Mouse (Mus musculus): ENCODE results near the gene C530008M17Rik.

Gene C530008M17Rik

DNA sequence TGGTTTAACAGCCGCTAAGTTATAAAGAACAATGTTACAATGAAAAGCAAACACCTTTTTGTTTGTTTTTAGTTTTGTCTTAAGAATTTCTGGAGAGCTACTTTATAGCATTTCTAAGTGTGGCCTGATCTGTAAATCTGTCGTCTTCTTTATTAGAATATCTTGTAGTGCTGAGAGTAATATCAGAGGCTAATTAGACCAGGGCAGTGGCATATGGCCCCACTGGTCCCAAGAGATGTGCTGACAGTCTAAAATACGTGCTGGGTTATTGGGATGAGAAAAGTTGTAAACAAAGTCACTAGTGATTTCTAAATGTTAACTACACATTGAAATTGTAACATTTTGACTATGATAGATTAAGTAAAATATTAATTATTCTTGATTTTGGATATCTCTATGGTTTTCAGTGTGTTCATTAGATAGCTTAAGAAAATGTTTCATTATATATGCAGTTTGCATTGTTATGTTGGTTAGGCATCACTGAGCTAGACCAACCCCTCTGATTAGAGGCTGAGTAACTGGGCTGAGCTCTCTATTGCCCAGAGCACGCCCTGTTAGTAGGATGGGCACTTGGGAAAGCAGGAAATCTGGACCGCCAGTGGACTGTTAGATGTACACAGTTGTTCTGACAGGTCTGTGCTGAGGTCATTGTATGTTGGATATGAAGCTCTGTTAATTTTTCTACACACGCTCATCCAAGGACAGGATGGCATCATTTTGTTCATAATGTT is 9.9 kb downstream of the C530008M17Rik start:
- no peak for DNase-seq

DNA sequence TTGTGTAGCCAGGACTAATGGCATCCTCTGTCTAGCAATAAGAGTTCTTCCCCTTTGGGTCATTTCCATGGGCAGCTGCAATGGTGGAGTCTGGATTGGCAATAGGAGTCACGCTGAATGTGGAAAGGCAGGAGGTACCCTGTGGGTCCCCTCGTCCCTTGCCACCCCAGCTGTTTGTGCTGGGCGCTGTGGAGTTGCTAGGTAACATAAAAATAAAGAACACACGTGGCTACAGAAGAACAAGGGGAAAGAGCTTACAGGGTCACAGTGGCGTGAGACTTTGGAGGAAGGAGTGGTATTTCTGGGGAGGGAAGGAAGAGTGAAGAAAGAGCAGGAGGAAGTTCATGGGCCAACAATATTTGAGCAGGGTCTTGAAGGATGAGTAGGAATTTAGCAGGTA is 11.8 kb downstream of the C530008M17Rik start:
- no peak for DNase-seq

DNA sequence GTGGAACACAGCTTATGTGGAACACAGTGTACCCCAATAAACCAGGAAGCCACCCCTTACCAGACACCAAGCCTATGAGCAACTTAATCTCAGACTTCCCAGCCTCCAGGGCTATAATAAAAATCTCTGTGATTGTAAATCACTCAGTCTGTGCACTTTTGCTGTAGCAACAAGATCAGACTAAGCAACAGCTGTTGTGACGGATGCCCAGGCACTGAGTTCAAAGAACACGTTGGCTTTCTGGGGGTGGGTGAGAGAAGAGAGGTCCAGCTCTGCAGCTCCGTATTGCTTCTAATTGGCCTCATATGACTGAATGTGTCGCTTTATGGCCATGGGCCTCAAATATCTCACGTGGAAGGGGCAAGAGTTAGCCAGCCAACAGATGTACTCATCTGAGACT is 12.2 kb downstream of the C530008M17Rik start:
- no peak for DNase-seq

DNA sequence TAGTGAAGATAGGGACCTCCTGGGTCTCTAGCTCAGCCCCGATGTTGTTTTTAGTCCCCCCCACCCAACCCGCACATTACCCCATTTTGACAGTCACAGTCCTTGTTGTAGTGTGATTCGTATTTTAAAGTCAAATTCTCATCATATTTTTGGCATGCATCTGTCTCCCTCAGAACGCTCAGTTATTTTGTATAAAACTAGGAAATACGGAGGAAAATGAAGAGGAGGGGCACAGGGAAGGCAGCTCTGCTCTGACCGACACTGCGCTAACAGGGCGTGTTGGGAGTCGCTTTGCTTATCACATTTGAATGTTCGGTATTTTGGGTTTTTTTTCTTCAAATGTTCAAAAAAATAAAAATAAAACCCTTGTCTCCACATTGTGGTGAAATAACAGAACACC is 13.9 kb downstream of the C530008M17Rik start:
- DNase-seq: no peak

DNA sequence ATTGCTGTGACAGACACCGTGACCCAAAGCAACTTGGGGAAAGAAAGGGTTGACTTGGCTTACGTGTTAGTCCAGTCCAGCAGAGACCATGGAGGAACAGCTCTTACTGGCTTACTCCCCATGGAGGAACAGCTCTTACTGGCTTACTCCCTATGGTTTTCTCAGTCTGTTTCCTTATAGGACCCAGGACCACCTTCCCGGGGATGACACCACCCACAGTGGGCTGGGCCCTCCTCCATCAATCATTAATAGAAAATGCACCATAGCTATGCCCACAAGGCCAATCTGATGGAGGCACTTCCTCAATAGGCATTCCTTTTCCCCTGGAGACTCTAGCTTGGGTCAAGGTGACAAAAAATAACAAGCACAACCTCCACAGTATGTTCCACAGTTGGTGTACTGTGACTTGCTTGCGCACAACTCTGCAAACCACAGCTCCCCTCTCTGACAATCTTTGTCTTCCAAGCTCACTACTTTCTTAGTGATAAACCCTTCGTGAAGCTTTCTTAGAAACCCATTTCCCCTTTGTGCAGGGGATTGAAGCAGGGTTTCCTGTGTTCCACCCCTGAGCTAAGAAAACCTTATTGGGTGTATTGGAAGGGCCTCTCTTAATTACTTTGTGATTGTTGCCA is 17.8 kb downstream of the C530008M17Rik start:
- no peak for DNase-seq

DNA sequence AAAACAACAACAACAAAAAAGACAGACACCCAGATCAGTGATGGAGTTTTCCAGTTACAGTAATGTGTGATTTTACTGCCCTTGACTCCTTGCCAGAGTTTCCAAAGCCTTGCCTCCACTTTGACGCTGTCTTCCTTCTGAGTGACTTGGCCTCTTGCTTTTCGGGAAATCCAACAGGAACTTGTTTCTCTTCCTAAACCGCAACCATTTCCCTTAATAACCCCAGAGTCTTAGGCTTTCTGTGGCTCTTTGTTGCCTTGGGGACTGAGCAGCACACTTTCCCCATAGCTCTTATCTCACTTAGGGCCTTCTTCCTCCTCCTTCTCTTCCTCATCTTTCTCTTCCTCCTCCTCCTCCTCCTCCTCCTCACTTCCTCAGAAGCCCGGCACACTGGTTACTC is 19.1 kb downstream of the C530008M17Rik start:
- DNase-seq: no peak

DNA sequence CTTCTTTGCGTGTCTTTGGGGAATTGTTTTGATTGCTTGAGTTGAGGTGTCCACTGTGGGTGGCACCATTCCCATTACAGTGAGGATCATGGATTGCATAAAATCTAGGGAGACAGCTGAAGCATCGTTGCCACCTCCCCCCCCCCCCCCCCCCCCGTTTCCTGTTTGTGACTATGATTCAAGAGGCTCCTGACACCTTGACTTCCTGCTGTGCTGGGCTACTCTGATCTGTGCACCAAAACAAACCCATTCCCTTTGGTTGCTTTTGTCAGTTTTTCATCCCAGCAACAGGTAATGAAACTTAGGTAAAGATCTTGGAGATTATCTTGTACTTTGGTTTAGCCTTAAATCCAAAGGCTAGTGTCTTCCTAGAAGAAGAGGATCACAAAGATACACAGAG is 24.6 kb downstream of the C530008M17Rik start:
- DNase-seq: no peak

DNA sequence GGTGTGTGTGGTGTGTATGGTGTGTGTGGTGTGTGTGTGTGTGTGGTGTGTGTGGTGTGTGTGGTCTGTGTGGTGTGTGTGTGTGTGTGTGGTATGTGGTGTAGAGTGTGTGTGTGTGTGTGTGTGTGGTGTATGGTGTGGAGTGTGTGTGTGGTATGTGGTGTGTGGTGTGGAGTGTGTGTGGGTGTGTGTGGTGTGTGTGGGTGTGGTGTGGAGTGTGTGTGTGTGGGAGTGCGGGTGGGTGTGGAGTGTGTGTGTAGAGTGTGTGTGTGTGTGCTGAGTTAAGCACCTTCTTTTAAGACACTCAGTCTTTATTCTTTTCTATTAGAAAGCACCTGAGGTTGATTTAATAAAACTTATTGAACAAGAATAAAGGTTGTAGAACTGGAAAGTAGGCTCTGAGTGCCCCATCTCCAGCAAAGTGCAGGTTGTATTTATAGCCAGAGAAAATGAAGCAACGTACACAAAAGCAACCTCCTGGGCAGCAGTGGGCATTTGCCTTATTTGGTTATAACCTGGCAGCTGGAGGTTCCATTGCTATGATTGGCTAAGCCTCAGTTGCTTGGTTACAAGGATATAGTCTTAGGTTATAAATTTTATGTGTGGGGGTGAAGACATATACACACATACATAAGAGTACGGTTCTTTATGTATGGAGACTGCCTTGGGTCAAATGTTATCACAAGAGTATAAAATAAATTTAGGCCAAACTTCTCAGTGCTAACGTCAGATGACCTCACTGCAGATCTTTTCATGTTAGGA is 25.8 kb downstream of the C530008M17Rik start:
- DNase-seq: no peak

DNA sequence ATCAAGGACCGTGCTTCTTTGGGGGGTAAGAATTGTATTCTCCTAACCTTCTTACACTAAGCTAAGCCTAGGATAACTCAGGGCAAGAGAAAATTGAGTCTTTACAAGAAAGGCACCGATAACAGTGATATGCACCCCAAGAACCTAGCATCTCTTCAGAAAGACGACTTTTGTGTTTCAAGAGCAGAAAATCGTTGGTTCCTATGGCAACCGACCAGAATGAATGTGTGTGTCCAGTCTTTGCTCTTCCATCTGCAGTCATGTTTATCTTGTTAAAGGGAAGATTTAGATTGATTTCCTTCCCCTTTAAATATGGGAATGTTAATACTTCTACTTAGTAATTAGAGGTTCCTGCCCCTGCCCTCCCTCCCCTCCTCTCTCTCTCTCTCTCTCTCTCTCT is 27.1 kb downstream of the C530008M17Rik start:
- no peak for DNase-seq

DNA sequence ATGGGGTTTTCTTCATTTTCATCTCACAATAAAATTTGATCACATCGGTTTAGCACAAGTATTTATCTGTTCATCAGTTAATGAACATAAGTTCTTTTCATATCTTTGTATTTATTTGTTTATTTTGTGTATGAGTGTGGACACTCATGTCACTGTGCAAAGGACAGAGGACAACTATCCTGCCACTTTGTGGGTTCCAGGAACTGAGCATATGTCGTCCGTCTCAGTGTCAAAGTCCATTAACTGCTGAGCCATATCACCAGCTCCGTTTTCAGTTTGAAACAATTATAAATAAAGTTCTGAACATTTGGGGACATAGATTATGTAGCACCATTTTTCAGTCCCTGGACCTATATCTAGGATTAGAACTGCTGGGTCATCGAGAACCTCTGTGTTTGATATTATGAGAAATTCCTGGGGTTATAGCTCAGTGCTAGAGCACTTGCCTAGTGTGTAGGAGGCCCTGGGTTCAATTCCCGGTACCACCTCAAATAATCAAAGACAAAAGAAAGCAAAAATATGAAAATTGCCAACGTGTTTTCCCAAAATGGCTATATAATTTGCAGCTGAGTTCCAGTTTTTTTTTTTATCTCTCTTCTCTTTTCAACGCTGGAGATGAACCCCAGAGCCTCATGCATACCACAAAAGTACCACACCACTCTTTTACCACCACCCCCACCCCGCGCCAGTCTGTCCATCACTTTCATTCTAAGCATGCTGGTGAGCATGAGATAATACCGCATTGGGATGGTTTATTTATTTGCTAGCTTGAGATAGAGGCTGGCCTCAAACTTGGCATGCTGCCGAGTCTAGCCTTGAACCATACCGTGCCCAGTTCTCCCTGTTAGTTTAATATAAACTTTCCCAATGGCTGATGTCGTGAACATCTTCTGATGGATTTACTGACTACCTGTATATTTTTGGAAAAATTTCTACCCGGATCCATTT is 28.6 kb downstream of the C530008M17Rik start:
- no peak for DNase-seq

DNA sequence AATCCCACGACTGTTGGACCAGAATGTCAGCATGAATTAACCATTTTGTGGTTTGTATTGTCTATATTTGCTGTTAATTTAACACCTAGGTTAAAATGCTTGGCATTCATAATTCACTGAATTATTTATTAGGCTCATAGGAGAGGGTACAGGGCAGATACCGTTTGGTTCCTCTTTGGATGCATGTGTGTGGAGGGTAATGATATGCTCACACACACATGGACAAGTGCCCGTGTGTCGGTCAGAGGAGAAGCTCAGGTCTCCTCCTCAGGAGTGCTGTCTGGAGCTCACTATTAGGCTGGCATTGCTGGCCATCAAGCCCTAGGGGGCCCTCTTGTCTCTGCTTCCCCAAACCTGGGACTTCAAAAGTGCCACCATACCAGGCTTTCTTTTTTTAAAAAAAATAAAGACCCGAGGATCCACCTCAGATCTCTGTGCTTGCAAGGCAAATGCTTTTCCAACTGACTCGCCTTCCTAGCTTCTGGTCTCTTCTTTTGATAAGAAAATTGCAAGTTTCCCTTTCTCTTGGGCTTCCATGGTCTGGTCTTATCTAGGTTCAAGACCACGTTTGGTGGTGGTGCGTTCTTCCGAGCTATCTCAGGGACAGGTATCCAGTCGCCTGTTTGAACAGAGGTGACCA is 31.8 kb downstream of the C530008M17Rik start:
- DNase-seq: no peak

DNA sequence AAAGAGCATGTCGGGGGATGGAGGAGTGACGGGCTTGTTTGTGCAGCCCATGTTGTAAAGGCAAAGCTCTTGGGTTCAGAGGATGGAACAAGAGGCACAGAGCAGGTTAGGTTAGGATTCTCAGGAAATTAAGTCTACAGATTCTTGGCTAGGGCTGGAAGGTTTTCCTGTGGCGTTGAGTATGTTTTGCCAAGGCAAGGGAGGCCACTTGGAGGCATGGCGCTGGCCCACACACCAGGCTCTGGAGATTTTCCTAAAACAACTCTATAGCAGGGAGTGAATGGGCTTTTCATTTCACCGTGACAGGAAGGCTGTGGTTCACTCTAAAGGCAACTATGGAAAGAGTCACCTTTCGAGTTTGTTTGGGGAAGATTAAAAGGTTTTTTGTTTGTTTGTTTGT is 32.3 kb downstream of the C530008M17Rik start:
- no peak for DNase-seq

DNA sequence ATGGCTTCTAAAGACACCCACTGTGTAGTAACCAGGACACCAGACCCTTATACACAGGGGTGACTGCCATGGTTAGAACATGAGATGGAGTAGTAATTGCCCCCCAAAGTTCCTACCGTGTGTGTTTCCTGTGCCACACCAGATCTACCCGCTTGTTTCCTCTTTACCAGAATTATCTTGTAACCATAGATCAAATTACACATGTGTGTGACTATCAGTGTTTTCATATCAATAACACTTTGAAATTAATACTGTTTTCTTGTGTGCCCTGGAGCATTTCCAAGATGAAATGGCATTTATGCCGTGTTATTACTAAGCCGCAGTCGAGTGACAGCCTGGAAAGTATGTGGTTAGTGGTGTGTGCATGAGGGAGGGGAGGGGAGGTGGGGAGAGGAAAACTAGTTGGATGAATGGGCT is 33.9 kb downstream of the C530008M17Rik start:
- no peak for DNase-seq

DNA sequence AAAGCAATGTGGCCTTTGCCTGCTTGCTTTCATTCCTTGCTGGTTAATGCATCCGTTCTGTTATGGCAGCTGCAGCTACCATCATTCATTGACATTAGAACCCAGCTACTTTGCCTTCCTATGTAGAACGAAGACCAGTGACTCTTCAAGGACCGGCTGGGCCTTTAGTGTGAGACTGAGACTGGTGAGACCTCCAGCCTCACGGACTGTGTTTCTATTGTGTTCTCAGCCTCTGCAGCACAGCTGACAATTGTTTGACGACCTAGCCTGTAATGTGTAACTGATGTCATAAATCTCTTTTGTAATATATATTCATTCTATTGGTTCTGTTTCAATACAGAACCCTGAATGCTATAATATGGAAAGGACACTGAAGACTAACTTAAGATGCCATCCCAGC is 34.9 kb downstream of the C530008M17Rik start:
- no peak for DNase-seq

DNA sequence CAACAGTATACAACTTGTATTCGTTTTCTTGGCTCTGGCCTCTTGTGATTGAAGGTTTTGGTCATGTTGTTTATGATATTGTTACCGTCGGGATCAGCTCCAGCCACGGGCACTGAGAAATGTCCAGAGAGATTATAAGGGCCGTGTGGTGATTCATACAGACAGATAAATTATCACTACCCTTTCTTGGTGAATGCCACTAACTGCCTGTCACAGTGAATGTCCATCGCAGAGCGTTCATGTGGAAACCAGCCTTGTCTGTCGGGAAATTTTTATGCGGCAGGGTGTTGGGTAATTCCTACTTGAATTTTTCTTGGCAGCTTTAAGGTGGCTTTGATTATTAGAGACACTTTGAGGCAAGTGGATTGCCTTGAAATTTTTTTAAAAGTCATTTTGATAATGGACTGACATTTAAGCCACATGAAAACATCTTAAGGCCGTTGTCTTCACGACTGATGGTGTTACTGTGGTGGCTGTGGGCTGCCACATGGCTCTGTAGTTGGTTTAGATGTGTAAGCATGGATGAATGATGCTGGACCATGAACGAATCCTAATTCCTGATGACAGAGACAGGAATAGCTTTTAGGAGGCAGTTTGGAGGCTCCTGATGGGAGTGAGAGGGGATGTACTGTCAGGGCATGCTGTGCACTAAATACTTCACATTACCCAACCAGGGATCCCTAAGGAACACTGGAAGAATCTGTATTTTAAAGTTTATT is 35.6 kb downstream of the C530008M17Rik start:
- no peak for DNase-seq

DNA sequence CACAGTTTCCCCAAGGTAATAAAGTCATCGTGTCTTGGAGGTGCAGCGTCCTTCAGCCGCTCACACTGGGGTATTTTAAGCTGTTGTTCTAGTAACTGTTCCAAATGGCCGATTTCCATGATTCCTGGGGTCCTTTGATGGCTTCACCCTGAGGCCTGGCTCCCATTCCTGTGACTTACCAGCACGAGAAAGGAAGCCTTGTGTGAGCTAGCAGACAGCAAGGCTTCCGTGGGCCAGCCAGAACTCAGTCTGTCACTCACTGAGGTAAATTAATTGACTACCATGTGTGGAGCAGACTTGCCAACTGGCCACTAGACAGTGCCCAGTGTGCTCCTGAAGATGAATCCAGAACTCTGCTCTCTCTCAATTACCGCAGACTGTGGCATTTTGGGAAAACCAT is 41.2 kb downstream of the C530008M17Rik start:
- DNase-seq: no peak

DNA sequence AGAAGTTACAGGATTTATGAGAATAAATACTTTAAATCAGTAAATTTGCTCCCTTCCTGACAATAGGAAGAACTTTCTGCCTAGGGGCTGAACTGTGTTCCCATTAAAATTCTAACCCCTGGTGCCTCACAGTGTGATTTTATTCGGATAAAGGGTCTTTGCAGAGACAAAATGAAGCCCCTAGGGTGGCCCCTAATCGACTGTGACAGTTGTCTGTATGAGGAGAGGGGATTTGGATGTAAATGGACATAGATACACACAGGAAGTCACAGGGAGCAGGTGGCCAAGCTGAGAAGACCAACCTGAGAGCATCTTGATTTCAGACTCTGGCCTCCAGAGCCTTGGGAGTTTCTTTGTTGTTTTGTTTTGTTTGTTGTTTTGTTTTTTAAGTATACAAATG is 41.9 kb downstream of the C530008M17Rik start:
- no peak for DNase-seq

DNA sequence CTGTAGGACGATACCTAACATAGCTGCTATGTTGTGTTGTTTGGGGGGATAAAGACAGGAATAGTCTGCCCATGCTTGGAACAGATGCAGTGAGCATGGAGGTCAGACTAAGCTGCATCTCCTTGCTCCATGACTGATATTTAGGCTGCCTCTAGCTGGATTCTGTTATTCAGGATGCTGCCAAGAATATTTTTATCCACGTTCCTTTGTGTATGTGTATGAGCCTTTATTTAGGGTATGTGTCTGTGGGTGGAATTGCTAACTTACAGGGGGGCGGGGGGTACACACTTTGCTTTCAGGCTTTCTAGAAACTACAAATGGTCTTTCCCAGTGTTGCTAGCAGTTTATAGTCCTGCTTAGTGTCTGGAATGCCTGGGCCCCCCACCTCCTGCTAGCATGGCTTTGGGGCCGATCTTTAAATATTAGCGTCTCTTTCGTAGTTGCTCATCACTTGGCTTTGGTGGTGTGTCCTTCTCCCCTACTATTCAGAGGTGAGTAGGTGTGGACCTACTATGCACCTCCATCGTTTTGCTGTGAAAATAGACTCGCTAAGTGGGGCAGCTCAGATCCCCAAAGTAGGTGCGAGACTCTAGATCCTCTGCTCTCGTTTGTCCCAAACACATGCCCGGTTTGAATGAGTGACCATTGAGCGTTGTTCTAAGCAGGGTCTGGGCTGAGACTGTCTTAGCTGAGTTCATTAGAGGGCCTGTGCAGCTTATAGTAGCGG is 45.0 kb downstream of the C530008M17Rik start:
- no peak for DNase-seq

DNA sequence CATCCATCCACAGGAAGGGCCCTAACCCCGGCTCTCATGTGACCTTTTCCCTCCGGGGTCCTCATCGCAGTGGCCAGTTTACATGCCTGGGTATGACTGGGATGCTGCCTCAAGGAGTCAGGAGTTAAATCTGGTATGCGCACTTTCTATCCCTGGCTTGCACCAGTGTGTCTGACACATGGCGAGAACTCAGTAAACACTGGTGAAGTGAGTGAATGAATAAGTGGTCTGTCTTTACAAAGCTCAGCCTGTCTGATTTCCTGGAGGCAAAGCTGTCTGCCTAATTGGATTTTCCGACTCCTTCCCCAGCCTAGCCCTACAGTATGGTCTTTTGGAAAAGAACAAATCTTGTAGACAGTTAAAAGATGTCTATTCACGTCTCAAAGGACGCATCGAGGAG is 45.8 kb downstream of the C530008M17Rik start:
- no peak for DNase-seq

DNA sequence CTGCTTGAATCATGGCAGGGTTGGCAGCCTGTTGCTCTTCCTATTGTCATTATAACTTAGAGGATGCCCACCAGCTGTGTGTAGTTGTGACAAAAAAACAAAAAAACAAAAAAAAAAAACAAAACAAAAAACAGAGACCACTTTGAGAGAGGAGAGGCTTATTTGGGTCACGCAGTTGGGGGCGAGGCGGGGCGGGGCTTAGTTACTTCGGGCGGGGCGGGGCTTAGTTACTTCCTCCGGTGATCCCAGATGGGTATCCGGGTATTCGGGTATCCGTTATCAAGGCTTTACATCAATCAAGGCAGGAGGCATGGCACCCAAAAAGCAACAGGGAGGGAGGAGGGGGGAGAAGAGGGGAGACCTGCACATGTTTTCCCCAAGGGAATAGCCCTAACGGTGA is 46.3 kb downstream of the C530008M17Rik start:
- no peak for DNase-seq

Measured in kidney, adult 9 months (tissue).